Mouse (Mus musculus) thymus, postnatal 10 days (tissue): ENCODE measurements around the gene Plxnb1.

Source experiments
- DNase-seq, 2 experiments: peaks; one replicate each; pipeline ENCODE4 v3.0.0; 2021; ENCODE audit warnings: low spot score in 2 of 2

The Plxnb1 gene

DNA sequence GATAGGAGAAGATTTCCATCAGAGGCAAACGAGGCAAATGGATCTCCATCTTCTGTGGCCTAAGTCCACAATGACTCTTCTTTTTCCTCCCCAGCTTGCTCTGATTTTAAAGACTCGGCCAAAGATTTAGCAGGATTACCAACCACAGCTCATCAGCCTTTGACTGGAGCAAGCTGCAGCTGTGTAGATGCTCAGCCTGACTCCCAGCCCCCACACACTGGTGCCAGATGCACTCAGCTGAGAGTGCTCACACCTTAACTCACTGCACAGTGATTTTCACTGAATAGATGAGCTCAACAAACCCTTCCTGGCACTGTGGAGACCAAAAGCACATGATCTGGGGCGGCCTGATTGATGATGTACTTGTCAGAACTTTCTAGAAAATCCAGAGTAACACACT lies 66.8 kb downstream of the Plxnb1 start, which contains the start of gene Fbxw21:
Fbxw21 (minus strand) TSS at position 101 of the 400 bp plus-strand sequence.
- no peak for DNase-seq

DNA sequence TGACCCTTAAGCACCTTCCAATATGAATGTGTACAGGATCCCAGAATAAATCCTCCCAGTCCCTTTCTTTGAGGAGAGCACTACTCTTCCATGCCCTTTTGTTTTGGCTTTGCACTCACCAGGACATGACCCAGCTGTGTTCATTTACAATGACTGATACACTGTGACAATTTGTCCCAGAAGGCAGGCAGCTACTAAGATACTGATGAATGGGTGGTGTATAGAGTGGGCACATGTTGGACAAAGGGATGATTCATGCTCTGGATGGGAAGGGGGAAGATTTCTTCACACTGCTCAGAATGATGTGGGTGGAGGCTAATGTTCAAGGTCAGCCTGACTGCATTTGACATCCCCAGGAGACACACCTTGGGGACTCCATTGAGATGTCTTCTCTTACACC lies 72.1 kb downstream of the Plxnb1 start:
- no peak for DNase-seq
